Mouse (Mus musculus) heart, embryonic 16.5 days (tissue): ENCODE measurements around the gene 6430628N08Rik. TPM values are rescaled to one million over a fixed set of nuclear protein-coding genes. Genes with fewer than 3 reads are reported as not detected.

Source experiments
- ATAC-seq: fragments of 200-750 bp; cut with Nextera tagmentation; replicated peaks from 2 replicates; pipeline ENCODE4 v1.8.0; 2017; ENCODE audit warnings: moderate number of reproducible peaks; ENCODE audit not compliant: insufficient read depth, low FRiP score; ENCODE audit errors: extremely low read depth
- H3K27ac ChIP-seq: fragments of 300-500 bp; sonication (generic); 2 replicates; pipeline ENCODE4 v1.5.1; 2014; ENCODE audit warnings: mild to moderate bottlenecking, low read length, control low read depth, moderate library complexity
- H3K27me3 ChIP-seq: fragments of 300-500 bp; sonication (generic); 2 replicates; pipeline ENCODE4 v1.6.1; 2014; ENCODE audit warnings: low read length, mixed read lengths; ENCODE audit not compliant: control insufficient read depth, insufficient read depth
- H3K36me3 ChIP-seq: fragments of 300-500 bp; sonication (generic); 2 replicates; pipeline ENCODE4 v1.6.1; 2014; ENCODE audit not compliant: control insufficient read depth, insufficient read depth
- H3K4me1 ChIP-seq: fragments of 300-500 bp; sonication (generic); 2 replicates; pipeline ENCODE4 v1.6.1; 2014; ENCODE audit warnings: low read length, mixed read lengths; ENCODE audit not compliant: control insufficient read depth, insufficient read depth
- H3K4me2 ChIP-seq: fragments of 300-500 bp; sonication (generic); 2 replicates; pipeline ENCODE4 v1.6.1; 2014; ENCODE audit warnings: low read depth, mild to moderate bottlenecking, control low read depth, low read length
- H3K4me3 ChIP-seq: fragments of 300-500 bp; sonication (generic); 2 replicates; pipeline ENCODE4 v1.5.1; 2014; ENCODE audit warnings: mild to moderate bottlenecking, control low read depth, low read length
- H3K9ac ChIP-seq: fragments of 300-500 bp; sonication (generic); 2 replicates; pipeline ENCODE4 v1.6.1; 2014; ENCODE audit warnings: low read length, control low read depth
- H3K9me3 ChIP-seq: fragments of 300-500 bp; sonication (generic); replicated peaks from 2 replicates; pipeline ENCODE4 v1.6.1; 2016; ENCODE audit warnings: low read length; ENCODE audit not compliant: control insufficient read depth
- WGBS: fragments of 180-500 bp; shearing (Covaris S2); extraction: QIAGEN DNeasy Blood & Tissue Kit; methylation state at CpG from one replicate; pipeline ENCODE4 v1.1.7; 2014; 5-methylcytosine and 5-hydroxymethylcytosine counted together
- polyA plus RNA-seq: library from polyadenylated mRNA; unstranded; fragments of >200 nt; fragmentation: Nextera tagmentation; extraction: Ambion mirVana; gene quantifications from 2 replicates; pipeline ENCODE4 v1.2.1, GENCODE M21; 2015

Gene 6430628N08Rik
- polyA plus RNA-seq, 1 experiment from 2014 or later: not detected

DNA sequence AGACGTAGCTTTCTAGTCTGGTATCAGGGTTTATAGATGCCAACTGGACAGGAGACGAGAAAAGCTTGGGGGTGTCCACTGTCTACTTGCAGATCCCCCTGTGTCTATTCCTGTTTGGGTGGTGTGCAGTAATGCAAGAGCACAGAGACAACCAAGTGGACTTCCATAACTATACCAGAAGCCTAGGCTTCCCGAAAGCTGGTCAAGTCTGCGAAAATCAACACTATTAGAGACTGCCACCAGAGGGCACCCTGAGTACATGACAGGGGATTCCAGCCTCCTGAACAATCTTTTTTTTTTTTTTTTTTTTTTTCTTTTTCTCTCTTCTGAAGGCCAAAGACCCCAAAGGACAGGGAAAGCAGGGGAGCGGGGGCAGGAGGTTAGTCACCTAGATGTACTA is 12.4 kb downstream of the 6430628N08Rik start:
- no peak overlapping the region for H3K4me3 ChIP-seq
- ATAC-seq: no peak
- H3K9ac ChIP-seq: no peak overlapping the region
- H3K4me1 ChIP-seq: peaks cover 6% of the 10 kb centered on the region; the same call in 1 of the 2 replicates
- H3K27me3 ChIP-seq: peaks cover 80% of the 10 kb centered on the region
- no peak overlapping the region for H3K27ac ChIP-seq
- H3K4me2 ChIP-seq: no peak overlapping the region
- H3K36me3 ChIP-seq: no peaks in the 10 kb centered on the region
- 14% methylated on average over 5 of the region's 5 CpGs for WGBS
- H3K9me3 ChIP-seq: no peaks in the 10 kb centered on the region

DNA sequence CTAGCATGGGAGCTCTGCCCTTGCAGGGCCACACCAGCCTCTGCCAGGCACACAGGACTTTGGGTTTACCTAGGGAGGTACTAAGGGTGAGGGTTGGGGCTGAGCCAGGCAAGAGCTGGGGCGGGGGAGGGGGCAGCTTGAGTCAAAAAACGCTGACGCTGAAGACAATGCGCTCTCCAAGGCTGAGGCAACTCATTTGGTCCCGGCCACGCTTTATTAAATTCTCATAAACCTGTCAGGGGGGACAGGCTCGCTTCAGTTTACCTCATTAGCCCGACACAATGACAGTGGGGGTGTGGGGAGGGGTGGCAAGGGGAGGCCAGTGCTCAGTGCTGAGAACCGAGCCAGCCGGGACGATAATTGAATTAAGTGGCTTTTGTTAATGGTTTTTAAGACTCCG is 13.9 kb downstream of the 6430628N08Rik start:
- peaks cover 73% of the 10 kb centered on the region for H3K27me3 ChIP-seq
- H3K9ac ChIP-seq: no peak overlapping the region
- no peaks in the 10 kb centered on the region for H3K9me3 ChIP-seq
- no peaks in the 10 kb centered on the region for H3K36me3 ChIP-seq
- no peak overlapping the region for H3K4me2 ChIP-seq
- no peaks in the 10 kb centered on the region for H3K4me1 ChIP-seq
- no peak overlapping the region for H3K27ac ChIP-seq
- 22% methylated on average over 12 of the region's 12 CpGs for WGBS
- no peak overlapping the region for H3K4me3 ChIP-seq
- ATAC-seq: no peak

DNA sequence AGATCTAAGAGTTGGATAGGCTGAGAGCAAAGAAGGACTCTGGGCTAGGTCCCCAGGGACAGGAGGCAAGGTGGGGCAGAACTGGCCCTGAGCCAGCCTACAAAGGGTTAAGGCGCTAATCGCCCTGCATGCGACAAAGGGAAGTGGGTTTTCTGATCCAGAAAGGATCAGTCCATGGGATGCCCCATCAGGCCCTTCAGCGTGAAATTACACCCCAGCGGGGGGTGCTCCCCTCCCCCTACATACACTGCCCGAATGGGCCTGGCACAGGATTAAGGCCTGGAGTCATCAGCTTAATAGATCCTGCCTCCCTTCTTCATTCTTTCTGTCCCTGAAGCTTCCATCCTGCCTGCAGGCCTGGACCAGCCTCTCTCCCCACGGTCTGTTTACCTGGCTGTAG is 15.2 kb downstream of the 6430628N08Rik start:
- ATAC-seq: no peak
- H3K27me3 ChIP-seq: peaks cover 64% of the 10 kb centered on the region
- H3K4me1 ChIP-seq: no peaks in the 10 kb centered on the region
- WGBS: 18% methylated on average over 7 of the region's 7 CpGs
- H3K4me3 ChIP-seq: no peak overlapping the region
- no peak overlapping the region for H3K4me2 ChIP-seq
- H3K9me3 ChIP-seq: no peaks in the 10 kb centered on the region
- H3K9ac ChIP-seq: no peak overlapping the region
- H3K36me3 ChIP-seq: no peaks in the 10 kb centered on the region
- H3K27ac ChIP-seq: no peak overlapping the region

DNA sequence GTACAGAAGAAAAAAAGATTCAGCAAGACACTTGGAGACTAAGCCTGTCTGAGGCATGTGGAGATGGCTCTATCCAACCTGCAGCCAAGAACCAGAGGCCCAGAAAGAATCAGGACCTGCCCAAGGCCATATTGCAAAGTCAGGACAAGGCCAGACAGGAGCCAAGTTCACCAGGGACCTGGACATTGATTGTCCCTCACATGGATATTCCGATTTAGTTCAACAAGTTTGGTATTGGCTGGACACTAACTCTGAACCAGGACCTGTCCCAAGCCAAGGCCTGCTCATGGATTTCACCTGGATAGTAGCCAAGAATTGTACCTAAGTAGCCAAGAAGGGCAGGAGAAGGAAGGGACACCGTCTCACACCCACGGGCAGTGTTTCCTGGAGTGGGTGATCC is 16.3 kb downstream of the 6430628N08Rik start:
- no peak for ATAC-seq
- Histone ChIP-seq H3K27me3 (peaks cover 55% of the 10 kb centered on the region), H3K4me3 (no peak overlapping the region), H3K9me3 (no peaks in the 10 kb centered on the region), H3K4me1 (no peaks in the 10 kb centered on the region), H3K9ac (no peak overlapping the region), H3K4me2 (no peak overlapping the region), H3K27ac (no peak overlapping the region), H3K36me3 (no peaks in the 10 kb centered on the region)
- WGBS: 75% methylated on average over 3 of the region's 3 CpGs

DNA sequence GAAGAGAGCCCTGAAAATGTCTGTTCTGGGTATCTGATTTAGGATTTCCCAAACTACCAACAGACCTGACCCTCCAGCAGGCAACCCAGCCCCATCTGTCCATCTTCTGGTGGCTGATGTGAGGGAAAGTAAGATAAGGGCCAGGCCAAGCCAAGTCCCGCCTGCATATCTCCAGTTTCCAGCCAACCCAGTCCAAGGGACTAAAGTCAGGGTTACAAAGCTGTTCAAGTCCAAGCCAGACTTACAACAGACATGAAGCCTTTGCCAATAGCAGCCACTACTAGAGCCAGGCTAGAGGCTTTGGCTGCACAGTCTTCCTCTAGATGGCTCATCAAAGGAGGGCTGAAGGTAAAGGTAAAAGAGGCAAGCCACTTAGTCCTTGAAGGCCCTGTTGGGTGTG is 17.5 kb downstream of the 6430628N08Rik start:
- Histone ChIP-seq H3K9me3 (no peaks in the 10 kb centered on the region), H3K4me3 (no peak overlapping the region), H3K27me3 (peaks cover 46% of the 10 kb centered on the region), H3K4me2 (no peak overlapping the region), H3K9ac (no peak overlapping the region), H3K4me1 (no peaks in the 10 kb centered on the region), H3K27ac (no peak overlapping the region), H3K36me3 (no peaks in the 10 kb centered on the region)
- WGBS: 12% methylated on average over 1 of the region's 1 CpGs
- ATAC-seq: no peak

DNA sequence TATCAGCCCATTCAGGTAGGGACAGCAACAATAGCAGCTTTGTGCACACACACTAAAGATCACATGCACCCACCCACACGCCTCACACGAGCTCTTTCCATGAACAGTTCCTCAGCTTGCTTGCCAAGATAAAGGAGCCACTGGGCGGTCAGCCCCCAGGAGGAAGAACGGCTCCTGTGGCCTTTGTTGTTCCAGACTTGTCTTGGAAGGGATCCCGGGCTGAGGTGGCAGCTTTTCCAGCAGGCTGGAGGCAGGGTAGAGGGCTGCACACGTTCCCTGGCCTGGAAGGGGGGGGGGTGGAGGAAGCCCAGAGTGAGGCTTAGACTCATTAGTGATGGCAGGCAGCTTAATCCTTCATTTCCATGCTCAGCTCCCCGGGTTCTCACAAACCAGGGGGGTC is 18.2 kb downstream of the 6430628N08Rik start:
- H3K4me2 ChIP-seq: no peak overlapping the region
- whole genome bisulfite sequencing: 14% methylated on average over 7 of the region's 7 CpGs
- H3K4me1 ChIP-seq: no peaks in the 10 kb centered on the region
- H3K27ac ChIP-seq: 0 out of 2 replicates have a peak overlapping the region, but pooled peaks have one; percentile 32
- no peaks in the 10 kb centered on the region for H3K9me3 ChIP-seq
- no peak overlapping the region for H3K9ac ChIP-seq
- no peaks in the 10 kb centered on the region for H3K36me3 ChIP-seq
- H3K4me3 ChIP-seq: no peak overlapping the region
- peaks cover 42% of the 10 kb centered on the region for H3K27me3 ChIP-seq
- peak; percentile 71 for ATAC-seq

DNA sequence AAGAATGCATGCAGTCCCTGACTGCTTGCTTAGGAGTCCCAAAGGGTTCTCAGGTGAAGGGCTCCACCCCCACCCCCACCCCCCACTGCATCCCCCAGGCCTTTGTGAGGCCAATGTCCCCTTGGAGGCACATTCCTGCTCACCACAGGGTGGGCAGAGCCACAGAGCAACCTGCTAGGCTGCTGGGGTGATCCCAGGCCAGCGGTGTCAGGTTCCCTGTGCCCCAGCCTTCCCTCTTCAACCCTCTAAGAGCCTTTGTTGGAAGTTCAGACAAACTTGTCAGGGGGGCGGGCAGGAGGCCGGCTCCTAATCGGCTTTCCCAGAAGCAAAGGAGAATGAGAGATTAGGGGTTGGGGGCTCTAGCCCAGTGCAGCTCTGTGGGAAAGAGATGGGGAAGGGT is 21.1 kb downstream of the 6430628N08Rik start:
- WGBS: 7% methylated on average over 4 of the region's 4 CpGs
- Histone ChIP-seq H3K4me2 (no peak overlapping the region), H3K36me3 (no peaks in the 10 kb centered on the region), H3K4me1 (no peaks in the 10 kb centered on the region), H3K27me3 (peaks cover 19% of the 10 kb centered on the region), H3K4me3 (no peak overlapping the region), H3K27ac (no peak overlapping the region), H3K9me3 (no peaks in the 10 kb centered on the region), H3K9ac (no peak overlapping the region)
- ATAC-seq: no peak

DNA sequence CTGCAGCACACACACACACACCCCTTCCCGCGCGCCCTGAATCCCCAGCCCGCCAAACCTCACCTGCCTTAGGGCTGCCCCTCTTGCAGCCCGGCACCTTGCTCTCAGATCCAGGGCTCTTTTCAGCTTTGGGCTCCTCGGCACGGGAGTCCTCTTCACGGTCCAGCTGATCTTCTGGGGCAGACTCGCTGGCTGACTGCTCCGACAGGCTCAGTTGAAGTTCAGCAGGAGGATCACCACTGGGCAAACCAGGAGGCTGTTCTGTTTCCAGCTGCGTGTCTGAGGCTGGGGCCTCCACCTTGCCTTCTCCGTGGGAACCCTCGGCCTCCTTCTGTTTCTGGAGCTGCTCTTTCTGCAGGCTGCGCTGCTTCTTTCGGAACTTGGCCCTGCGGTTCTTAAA is 29.4 kb downstream of the 6430628N08Rik start:
- Histone ChIP-seq H3K4me3 (no peak overlapping the region), H3K4me2 (no peak overlapping the region), H3K27ac (no peak overlapping the region), H3K4me1 (no peaks in the 10 kb centered on the region), H3K9me3 (no peaks in the 10 kb centered on the region), H3K27me3 (peaks cover 45% of the 10 kb centered on the region), H3K36me3 (no peaks in the 10 kb centered on the region), H3K9ac (no peak overlapping the region)
- 74% methylated on average over 16 of the region's 16 CpGs for WGBS
- no peak for ATAC-seq

DNA sequence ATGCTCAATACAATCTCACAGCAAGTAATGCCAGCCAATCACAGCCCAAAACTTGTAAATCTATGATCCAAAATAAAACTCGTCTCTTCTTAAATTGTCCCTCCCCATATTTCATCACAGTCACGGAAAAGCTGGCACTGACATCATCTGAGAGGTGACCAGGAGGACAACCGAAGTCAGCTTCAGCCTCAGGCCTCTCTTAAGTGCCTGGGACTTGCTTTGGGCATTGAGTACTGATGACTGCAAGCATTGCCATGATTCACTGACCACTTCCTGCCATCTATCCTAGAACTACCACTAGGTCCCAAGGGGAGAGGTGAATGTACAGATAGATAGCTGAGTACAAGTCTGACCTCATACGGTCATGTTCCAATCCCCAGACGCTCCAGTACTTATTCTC is 32.2 kb downstream of the 6430628N08Rik start:
- H3K9ac ChIP-seq: no peak overlapping the region

More for the DNA sequence above, 32.2 kb downstream of the 6430628N08Rik start:
- H3K4me3 ChIP-seq: no peak overlapping the region
- no peaks in the 10 kb centered on the region for H3K9me3 ChIP-seq
- ATAC-seq: no peak
- H3K36me3 ChIP-seq: no peaks in the 10 kb centered on the region
- no peak overlapping the region for H3K27ac ChIP-seq
- H3K4me1 ChIP-seq: no peaks in the 10 kb centered on the region
- peaks cover 48% of the 10 kb centered on the region for H3K27me3 ChIP-seq
- H3K4me2 ChIP-seq: no peak overlapping the region
- 77% methylated on average over 5 of the region's 5 CpGs for WGBS
